Mouse (Mus musculus): Measurements from ENCODE around the gene Nfix.

The Nfix gene

DNA sequence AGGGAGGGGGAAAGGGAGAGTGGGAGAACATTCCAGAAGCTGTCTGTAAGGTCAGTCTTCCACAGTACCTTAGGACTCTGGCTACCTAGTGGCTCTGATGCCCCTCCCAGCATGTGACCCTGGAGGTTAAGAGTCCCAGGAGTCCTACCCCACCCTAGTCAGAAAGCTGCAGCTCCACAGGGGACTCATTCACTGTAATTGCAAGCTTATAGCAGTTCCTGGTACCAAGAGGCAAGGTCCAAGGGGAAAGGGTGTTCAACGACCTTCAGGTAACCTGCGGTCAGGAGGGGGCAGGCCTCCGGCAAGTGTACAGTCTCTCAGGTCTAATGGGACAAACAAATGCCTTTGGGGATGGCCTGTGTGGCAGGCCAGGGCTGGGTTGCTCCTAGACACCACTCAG is 149.9 kb downstream of the Nfix start:
- no peak for DNase-seq (ENCODE audit: inconsistent ontology term)
